Mouse (Mus musculus): ENCODE results near the gene Serpine3. TPM values are rescaled to one million over a fixed set of nuclear protein-coding genes. Genes with fewer than 3 reads are reported as not detected.
"Not testable (repeated sequence)": the region's sequence is repeated elsewhere in the genome, so short reads cannot be mapped to it uniquely, and the experiment has no call there.

Gene Serpine3
- not detected in 2 replicates for polyA plus RNA-seq (2015; fragmentation: Nextera tagmentation; extraction: Ambion mirVana)

DNA sequence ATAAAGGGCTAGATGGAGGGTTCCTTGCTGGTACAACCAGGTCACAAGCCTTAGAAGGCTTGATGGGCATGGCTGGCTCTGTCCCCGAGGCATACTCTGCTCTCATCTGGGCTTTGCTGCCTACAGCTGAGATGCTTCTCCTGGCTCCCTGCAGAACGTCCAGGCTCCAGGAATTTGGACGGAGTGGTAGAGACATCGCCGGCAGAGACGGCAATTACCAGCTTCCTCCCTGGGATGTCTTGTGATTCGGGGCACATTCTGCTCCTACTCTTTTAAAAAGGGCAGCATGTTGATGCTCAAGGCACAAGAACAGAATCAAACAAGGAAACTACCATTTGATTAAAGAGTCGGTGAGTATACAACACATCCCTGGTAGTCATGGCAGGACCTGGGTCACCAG, at the start of gene Serpine3:
Gene Serpine3, plus strand, starts transcription at position 301 of the 400 bp plus-strand sequence.
- no peak for ATAC-seq
- Histone ChIP-seq H3K4me2 (replicated peaks) (no peak within 1 kb of the TSS), H3K27ac (no peak within 1 kb of the TSS), H3K4me1 (replicated peaks) (no peaks in the 10 kb centered on the region), H3K9ac (replicated peaks) (no peak within 1 kb of the TSS), H3K36me3 (no peaks in the 10 kb centered on the region), H3K9me3 (no peaks in the 10 kb centered on the region), H3K4me3 (replicated peaks) (no peak within 1 kb of the TSS), H3K27me3 (no peaks in the 10 kb centered on the region)
- WGBS, result 88% methylated on average over 8 of the region's 8 CpGs

DNA sequence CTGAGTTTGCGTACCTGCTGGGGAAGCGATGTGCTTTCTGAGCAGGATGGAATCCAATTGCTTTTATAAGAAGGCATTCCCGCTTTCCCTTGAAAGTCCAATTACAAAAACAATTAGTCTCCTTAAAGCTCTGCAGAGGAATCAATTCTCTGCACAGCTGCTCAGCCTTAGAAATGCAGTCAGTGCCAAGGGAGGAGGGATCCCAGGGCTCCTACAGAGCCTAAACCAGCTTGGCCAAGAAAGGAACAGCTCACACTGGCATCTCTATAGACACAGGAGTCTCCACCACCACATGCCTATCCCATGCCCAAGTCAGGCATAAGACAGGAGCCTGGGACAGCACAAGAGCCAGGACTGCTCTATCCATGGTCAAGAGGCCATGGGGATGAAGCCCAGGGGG, 41.1 kb upstream of the Serpine3 start:
- Histone ChIP-seq H3K27me3 (no peaks in the 10 kb centered on the region), H3K4me3 (replicated peaks) (no peak overlapping the region), H3K9me3 (no peaks in the 10 kb centered on the region), H3K36me3 (no peaks in the 10 kb centered on the region), H3K9ac (replicated peaks) (no peak overlapping the region), H3K4me1 (replicated peaks) (no peaks in the 10 kb centered on the region), H3K27ac (no peak overlapping the region), H3K4me2 (replicated peaks) (no peak overlapping the region)
- peak; percentile 24; the same call in 1 of the 2 replicates for ATAC-seq
- WGBS, result 59% methylated on average over 3 of the region's 3 CpGs

DNA sequence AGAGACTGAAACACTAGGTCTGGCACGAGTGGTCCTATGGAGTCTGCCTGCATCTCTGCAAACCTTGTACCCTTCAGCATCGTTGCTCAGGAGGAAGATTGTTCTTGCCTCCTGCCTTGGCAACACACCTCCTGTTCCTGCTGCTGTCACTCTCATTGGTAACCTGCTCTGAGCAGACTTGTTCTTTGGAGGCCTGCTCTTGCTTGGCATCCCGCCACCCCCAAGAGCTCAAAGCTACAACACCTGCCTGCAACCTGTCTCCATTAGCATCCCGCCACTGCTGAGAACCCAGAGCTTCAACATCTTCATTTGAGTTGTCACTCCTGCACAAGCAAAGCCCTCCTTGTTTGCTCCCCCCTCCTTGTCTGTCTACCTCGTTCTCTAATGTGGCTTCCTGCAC, 35.5 kb upstream of the Serpine3 start:
- H3K4me3 ChIP-seq (replicated peaks), result no peak overlapping the region
- no peak overlapping the region for H3K4me2 ChIP-seq (replicated peaks)
- peaks cover 2% of the 10 kb centered on the region; the same call in 1 of the 2 replicates for H3K9me3 ChIP-seq
- H3K4me1 ChIP-seq (replicated peaks), result no peaks in the 10 kb centered on the region
- no peak overlapping the region for H3K27ac ChIP-seq
- H3K9ac ChIP-seq (replicated peaks), result no peak overlapping the region
- no peak for ATAC-seq
- no peaks in the 10 kb centered on the region for H3K36me3 ChIP-seq
- 90% methylated on average over 5 of the region's 5 CpGs for WGBS
- no peaks in the 10 kb centered on the region for H3K27me3 ChIP-seq

DNA sequence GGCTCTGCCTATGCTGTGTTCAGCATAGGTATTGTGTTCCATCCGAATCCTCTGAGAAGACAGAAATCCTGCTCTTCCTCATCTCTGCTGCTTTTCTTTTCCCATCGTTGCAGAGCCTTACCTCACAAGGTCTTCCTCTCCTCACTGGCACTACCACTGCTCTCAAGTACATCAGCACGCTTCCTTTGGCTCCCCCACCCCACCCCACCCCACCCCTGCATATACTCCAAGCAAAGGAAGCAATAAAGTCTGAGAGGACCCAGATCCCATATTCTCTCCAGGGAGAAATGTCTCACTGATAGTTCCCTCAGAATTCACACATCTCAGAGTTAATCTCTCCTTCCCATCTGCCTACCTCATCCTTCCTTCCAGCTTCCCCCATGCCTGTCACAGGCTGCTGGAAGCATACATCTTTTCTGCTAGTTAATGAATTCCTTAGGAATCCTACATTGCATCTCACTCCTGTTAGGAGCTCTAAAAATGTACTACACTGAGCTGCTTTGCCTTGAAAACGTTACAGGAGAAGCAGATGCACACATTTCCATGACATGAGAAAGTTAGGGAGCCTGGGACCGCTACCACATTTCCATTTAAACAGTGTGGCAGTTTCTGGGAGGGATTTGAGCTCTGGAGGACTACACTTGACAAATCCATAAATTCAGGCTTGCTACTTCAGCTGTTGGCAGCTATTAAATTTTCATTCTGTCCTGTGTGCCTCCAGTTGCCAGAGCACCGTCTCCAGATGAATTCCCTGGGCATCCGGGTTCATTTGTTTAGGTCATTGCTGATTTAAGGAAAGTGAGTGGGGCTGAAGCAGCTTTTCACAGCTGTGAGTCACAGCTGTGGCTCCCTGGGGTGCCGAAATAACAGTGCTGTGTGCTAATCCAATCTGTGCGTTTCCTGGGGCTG, 25.8 kb upstream of the Serpine3 start:
- 0 out of 2 replicates have a peak, but pooled peaks have one; percentile 37 for ATAC-seq
- Histone ChIP-seq H3K4me2 (replicated peaks) (peak overlapping the region; percentile 40), H3K9ac (replicated peaks) (0 out of 2 replicates have a peak overlapping the region, but pooled peaks have one; percentile 16), H3K4me3 (replicated peaks) (no peak overlapping the region; the same call in 1 of the 2 replicates), H3K36me3 (no peaks in the 10 kb centered on the region), H3K4me1 (replicated peaks) (peaks cover 13% of the 10 kb centered on the region), H3K27me3 (no peaks in the 10 kb centered on the region), H3K27ac (peak overlapping the region; percentile 68), H3K9me3 (no peaks in the 10 kb centered on the region)
- WGBS, result 30% methylated on average over 9 of the region's 9 CpGs

DNA sequence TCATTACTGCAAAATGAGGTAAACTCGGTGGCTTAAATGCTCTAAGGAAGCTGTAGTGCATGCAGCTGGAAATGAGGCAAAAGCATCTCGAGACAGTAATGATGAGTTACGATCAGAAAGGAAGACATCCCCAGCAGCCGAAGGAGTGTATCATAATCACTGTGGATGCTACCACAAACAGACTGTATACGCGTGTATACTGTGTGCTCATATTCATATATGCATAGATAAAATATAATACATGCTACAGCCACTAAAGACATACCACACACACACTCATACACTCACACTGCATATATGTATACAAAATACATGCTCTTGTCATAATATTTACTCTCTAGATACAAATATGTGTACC, 25.1 kb upstream of the Serpine3 start:
- Histone ChIP-seq H3K27ac (peak overlapping the region; percentile 68), H3K9ac (replicated peaks) (no peak overlapping the region), H3K4me3 (replicated peaks) (no peak overlapping the region; the same call in 1 of the 2 replicates), H3K27me3 (no peaks in the 10 kb centered on the region), H3K9me3 (no peaks in the 10 kb centered on the region), H3K4me2 (replicated peaks) (peak overlapping the region; percentile 40), H3K36me3 (no peaks in the 10 kb centered on the region), H3K4me1 (replicated peaks) (peaks cover 13% of the 10 kb centered on the region)
- ATAC-seq, result peak; percentile 62; the same call in 1 of the 2 replicates
- 45% methylated on average over 6 of the region's 6 CpGs for WGBS

DNA sequence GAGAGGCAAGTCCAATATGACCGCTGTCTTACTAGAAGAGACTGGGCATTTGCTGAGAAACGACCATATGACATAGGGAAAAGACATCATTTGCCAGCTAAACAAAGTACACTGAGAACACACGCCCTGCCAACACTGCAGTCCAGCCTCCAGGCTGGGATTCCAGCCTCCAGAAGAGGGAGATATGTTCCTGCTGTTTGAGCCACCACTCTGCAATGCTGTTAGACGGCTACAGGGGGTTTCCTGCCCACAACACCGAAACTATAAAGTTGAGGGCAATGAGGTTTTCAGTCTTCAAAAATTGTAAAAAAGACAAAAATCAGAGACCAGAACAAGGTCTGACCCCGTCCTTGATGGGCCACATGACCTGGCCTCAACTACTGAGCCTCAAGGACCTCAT, 24.4 kb upstream of the Serpine3 start:
- Histone ChIP-seq H3K36me3 (no peaks in the 10 kb centered on the region), H3K4me1 (replicated peaks) (peaks cover 13% of the 10 kb centered on the region), H3K27ac (no peak overlapping the region), H3K4me3 (replicated peaks) (no peak overlapping the region), H3K9me3 (no peaks in the 10 kb centered on the region), H3K9ac (replicated peaks) (no peak overlapping the region), H3K4me2 (replicated peaks) (no peak overlapping the region), H3K27me3 (no peaks in the 10 kb centered on the region)
- WGBS, result 75% methylated on average over 6 of the region's 6 CpGs
- ATAC-seq, result no peak

DNA sequence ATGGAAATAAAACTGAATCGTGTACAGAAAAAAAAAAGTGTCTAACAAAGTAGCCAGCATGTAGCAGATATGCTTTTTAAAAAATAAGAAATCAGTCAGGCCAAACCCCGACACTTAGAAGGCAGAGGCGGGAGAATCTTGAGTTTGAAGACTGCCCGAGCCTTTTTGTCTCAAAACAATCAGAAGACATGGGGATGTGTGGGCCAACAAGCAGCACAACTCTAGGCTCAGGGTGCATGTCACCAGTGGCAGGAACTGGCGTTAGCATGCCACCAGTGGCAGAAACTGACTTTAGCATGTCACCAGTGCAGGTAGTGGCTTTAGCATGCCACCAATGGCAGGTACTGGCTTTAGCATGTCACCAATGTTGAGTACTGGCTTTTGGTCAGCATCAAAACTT, 23.9 kb upstream of the Serpine3 start:
- Histone ChIP-seq H3K9ac (replicated peaks) (no peak overlapping the region), H3K27ac (no peak overlapping the region), H3K27me3 (no peaks in the 10 kb centered on the region), H3K4me3 (replicated peaks) (no peak overlapping the region), H3K4me2 (replicated peaks) (no peak overlapping the region), H3K4me1 (replicated peaks) (peaks cover 13% of the 10 kb centered on the region), H3K36me3 (no peaks in the 10 kb centered on the region), H3K9me3 (no peaks in the 10 kb centered on the region)
- WGBS, result 90% methylated on average over 5 of the region's 5 CpGs
- no peak for ATAC-seq

DNA sequence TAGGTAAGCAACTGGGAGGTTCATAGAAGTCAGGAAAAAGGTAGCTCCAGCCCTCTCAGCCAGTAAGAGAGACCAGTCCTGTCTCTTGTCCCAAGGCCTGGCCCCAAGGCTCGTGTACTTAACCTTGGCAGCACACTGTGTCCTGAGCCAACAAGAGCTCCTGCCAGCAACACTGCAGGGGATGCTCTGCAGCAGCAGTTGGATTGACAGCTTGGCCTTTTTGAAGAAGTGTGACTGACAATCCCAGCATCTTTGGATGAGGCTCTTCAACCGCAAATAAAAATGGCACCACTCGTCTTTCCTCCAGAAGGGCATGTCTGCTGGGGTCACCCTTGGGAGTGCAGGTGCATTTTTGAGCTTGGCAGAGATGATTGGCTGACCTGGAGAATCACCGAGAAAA, 23.1 kb upstream of the Serpine3 start:
- no peaks in the 10 kb centered on the region for H3K9me3 ChIP-seq
- peaks cover 13% of the 10 kb centered on the region for H3K4me1 ChIP-seq (replicated peaks)
- no peaks in the 10 kb centered on the region for H3K36me3 ChIP-seq
- H3K27ac ChIP-seq, result no peak overlapping the region
- WGBS, result 55% methylated on average over 4 of the region's 4 CpGs
- no peaks in the 10 kb centered on the region for H3K27me3 ChIP-seq
- H3K4me3 ChIP-seq (replicated peaks), result no peak overlapping the region
- no peak overlapping the region for H3K4me2 ChIP-seq (replicated peaks)
- ATAC-seq, result no peak
- H3K9ac ChIP-seq (replicated peaks), result no peak overlapping the region

DNA sequence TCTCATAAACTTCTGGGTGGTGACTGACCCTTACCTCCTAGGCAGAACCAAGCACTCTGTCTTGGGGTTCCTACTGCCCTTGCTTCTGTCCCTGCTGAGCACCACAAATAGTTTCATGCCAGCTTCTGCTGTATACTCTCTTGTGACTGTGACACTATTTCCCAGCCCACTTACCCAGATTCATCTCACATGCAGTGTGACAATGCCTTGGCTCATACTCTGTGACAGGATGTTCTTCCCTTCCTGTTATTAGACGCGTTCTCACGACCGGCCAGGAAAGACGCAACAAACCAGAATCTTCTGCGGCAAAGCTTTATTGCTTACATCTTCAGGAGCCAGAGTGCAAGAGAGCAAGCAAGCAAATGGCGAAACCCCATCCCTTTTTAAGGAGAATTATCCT, 21.1 kb upstream of the Serpine3 start:
- ATAC-seq; H3K27ac ChIP-seq; H3K36me3 ChIP-seq; H3K9ac ChIP-seq (replicated peaks); H3K27me3 ChIP-seq; H3K4me2 ChIP-seq (replicated peaks); H3K9me3 ChIP-seq; H3K4me3 ChIP-seq (replicated peaks): not testable (repeated sequence)
- peaks cover 11% of the 10 kb centered on the region for H3K4me1 ChIP-seq (replicated peaks)
- WGBS, result 94% methylated on average over 6 of the region's 7 CpGs

DNA sequence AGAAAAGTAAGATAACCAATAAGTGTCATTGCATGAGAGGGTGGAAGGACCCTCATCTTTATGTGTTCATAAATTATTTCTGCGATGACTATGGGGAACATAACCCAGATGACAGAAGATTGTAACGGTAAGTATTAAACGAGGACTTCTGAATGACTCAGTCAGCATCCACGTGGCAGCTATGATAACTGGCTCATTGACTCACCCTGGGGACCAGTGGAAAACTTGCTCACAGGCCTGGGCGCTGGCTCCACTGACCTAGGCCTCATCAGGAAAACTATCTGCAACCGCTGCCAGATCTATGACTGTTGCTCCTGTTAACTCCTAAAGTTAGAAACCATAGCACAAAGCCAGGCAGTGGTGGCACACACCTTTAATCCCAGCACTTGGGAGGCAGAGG, 15.1 kb upstream of the Serpine3 start:
- no peaks in the 10 kb centered on the region for H3K27me3 ChIP-seq
- WGBS, result 91% methylated on average over 6 of the region's 6 CpGs
- no peak for ATAC-seq
- no peaks in the 10 kb centered on the region for H3K9me3 ChIP-seq
- no peak overlapping the region for H3K4me2 ChIP-seq (replicated peaks)
- H3K4me1 ChIP-seq (replicated peaks), result no peaks in the 10 kb centered on the region
- H3K9ac ChIP-seq (replicated peaks), result no peak overlapping the region
- no peak overlapping the region for H3K27ac ChIP-seq
- no peaks in the 10 kb centered on the region for H3K36me3 ChIP-seq
- H3K4me3 ChIP-seq (replicated peaks), result no peak overlapping the region

DNA sequence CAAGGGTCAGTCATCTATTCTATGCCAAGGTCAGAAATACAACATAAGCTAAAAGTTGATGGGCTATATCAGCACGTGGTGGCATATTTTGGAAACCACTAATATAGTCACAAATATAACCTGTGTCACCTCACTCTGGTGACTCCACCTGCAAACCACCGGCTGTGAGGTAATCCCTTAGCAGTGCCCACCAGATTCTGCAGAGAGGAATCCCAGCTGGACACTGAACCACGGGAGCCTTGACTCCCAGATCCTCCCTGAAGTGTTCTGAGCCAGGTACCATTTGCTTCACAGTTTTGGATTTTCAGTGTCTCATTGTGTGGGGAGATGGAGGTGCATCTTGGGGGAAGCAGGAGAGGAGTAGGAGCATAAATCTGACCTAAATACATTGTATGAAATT, 13.1 kb upstream of the Serpine3 start:
- 68% methylated on average over 3 of the region's 3 CpGs for WGBS
- H3K9me3 ChIP-seq, result no peaks in the 10 kb centered on the region
- H3K4me1 ChIP-seq (replicated peaks), result no peaks in the 10 kb centered on the region
- no peak overlapping the region for H3K27ac ChIP-seq
- ATAC-seq, result no peak
- no peaks in the 10 kb centered on the region for H3K27me3 ChIP-seq
- no peak overlapping the region for H3K4me2 ChIP-seq (replicated peaks)
- H3K9ac ChIP-seq (replicated peaks), result no peak overlapping the region
- H3K4me3 ChIP-seq (replicated peaks), result no peak overlapping the region
- H3K36me3 ChIP-seq, result no peaks in the 10 kb centered on the region

DNA sequence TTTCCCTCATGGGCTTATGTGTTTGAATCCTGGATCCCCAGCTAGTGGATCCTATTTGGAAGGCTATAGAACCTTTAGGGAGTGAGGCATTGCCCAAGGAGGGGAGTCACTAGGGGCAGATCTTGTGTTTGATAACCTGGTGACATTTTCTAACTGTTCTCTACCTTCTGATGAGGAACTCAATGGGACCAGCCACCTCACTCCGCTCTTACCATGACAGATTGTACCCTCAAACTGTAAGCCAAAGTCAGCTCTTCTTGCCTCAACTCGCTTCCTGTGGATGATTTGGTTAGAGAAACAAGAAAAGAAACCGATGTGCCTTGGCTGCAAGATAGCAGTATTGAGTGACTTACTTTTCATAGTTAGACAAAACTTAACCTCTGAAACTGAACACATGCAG, 11.7 kb upstream of the Serpine3 start:
- ATAC-seq, result no peak
- no peak overlapping the region for H3K4me3 ChIP-seq (replicated peaks)
- H3K4me1 ChIP-seq (replicated peaks), result no peaks in the 10 kb centered on the region
- H3K27ac ChIP-seq, result no peak overlapping the region
- no peak overlapping the region for H3K9ac ChIP-seq (replicated peaks)
- no peaks in the 10 kb centered on the region for H3K27me3 ChIP-seq
- 92% methylated on average over 3 of the region's 3 CpGs for WGBS
- H3K4me2 ChIP-seq (replicated peaks), result no peak overlapping the region
- no peaks in the 10 kb centered on the region for H3K36me3 ChIP-seq
- no peaks in the 10 kb centered on the region for H3K9me3 ChIP-seq
